Mouse (Mus musculus) limb, embryonic 14.5 days (tissue): ENCODE results near the gene E130114P18Rik. TPM values are rescaled to one million over a fixed set of nuclear protein-coding genes. Genes with fewer than 3 reads are reported as not detected.

Source experiments
- ATAC-seq: fragments of 200-750 bp; cut with Nextera tagmentation; 2 replicates; pipeline ENCODE4 v1.8.0; 2017; ENCODE audit warnings: low read depth, moderate number of reproducible peaks, moderate TSS enrichment; ENCODE audit not compliant: low FRiP score
- DNase-seq: peaks from one replicate; pipeline ENCODE4 v3.0.0-alpha.2; 2015; ENCODE audit warnings: low spot score
- H3K27ac ChIP-seq: fragments of 300-500 bp; sonication (generic); replicated peaks from 2 replicates; pipeline ENCODE4 v1.5.1; 2014; ENCODE audit warnings: low read depth, mild to moderate bottlenecking, low read length, moderate library complexity, mixed read lengths
- H3K27me3 ChIP-seq: fragments of 300-500 bp; sonication (generic); 2 replicates; pipeline ENCODE4 v1.6.1; 2014; ENCODE audit warnings: low read length, mixed read lengths; ENCODE audit not compliant: control insufficient read depth, insufficient read depth
- H3K36me3 ChIP-seq: fragments of 300-500 bp; sonication (generic); 2 replicates; pipeline ENCODE4 v1.6.1; 2014; ENCODE audit warnings: mild to moderate bottlenecking, low read length, moderate library complexity, mixed read lengths; ENCODE audit not compliant: control insufficient read depth, insufficient read depth
- H3K4me1 ChIP-seq: fragments of 300-500 bp; sonication (generic); 2 replicates; pipeline ENCODE4 v1.6.1; 2014; ENCODE audit warnings: antibody characterized with exemption, low read length, mixed read lengths; ENCODE audit not compliant: control insufficient read depth, insufficient read depth
- H3K4me2 ChIP-seq: fragments of 300-500 bp; sonication (generic); replicated peaks from 2 replicates; pipeline ENCODE4 v1.6.1; 2014; ENCODE audit warnings: low read depth, mild to moderate bottlenecking, low read length, moderate library complexity; ENCODE audit not compliant: severe bottlenecking
- H3K4me3 ChIP-seq: fragments of 300-500 bp; sonication (generic); replicated peaks from 2 replicates; pipeline ENCODE4 v1.5.1; 2014; ENCODE audit warnings: low read length
- H3K9ac ChIP-seq: fragments of 300-500 bp; sonication (generic); 2 replicates; pipeline ENCODE4 v1.6.1; 2014; ENCODE audit warnings: mild to moderate bottlenecking, low read depth, low read length, moderate library complexity; ENCODE audit not compliant: severe bottlenecking
- H3K9me3 ChIP-seq: fragments of 300-500 bp; sonication (generic); 2 replicates; pipeline ENCODE4 v1.6.1; 2016; ENCODE audit warnings: low read length; ENCODE audit not compliant: control insufficient read depth
- POLR2A ChIP-seq: fragments of 200-500 bp; IDR thresholded peaks from 2 replicates; pipeline ENCODE4 v1.8.0; 2012; ENCODE audit warnings: inconsistent platforms, mild to moderate bottlenecking, moderate library complexity, borderline replicate concordance; ENCODE audit not compliant: insufficient read depth, insufficient read length; ENCODE audit errors: extremely low read depth
- WGBS: fragments of 180-500 bp; shearing (Covaris S2); extraction: QIAGEN DNeasy Blood & Tissue Kit; methylation state at CpG from one replicate; pipeline ENCODE4 v1.1.7; 2014; 5-methylcytosine and 5-hydroxymethylcytosine counted together
- polyA plus RNA-seq, 2 experiments: library from polyadenylated mRNA; depleted of rRNA in 1 of 2; stranded (reverse) in 1 of 2; unstranded in 1 of 2; fragments of >200 nt; fragmentation: Nextera tagmentation in 1 of 2; extraction: Ambion mirVana in 1 of 2; gene quantifications; 2 replicates each; pipeline versions ENCODE4 v1.2.1 to v1.2.3; 2012 to 2014

E130114P18Rik gene
- polyA plus RNA-seq, 2 experiments, result 2.2 to 4.9 TPM

DNA sequence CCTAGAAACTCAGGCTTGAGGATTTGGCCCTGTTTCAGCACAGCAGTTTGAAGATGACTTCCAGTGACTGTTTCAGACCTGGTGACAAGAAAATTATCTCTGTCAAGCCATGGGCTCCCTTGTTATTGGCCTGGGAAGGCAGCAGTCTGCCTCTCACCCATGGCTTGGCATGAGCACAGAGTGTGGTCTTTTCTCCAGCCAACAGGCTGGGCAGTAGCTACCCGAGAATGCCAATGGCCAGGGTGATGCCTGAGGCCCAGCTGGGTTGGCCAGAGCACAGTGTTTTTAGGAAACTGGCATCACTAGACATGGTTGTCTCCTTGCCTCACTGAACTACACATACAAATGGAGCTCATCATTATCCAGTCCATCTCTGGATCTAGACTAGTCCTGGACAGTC is 157.5 kb downstream of the E130114P18Rik start:
- H3K27ac ChIP-seq, result no peak overlapping the region
- no peaks in the 10 kb centered on the region for H3K36me3 ChIP-seq
- no peaks in the 10 kb centered on the region for H3K9me3 ChIP-seq
- no peak for ATAC-seq
- TF ChIP-seq POLR2A, result no peak
- H3K27me3 ChIP-seq, result no peaks in the 10 kb centered on the region
- peaks cover 16% of the 10 kb centered on the region; the same call in 1 of the 2 replicates for H3K4me1 ChIP-seq
- no peak overlapping the region for H3K9ac ChIP-seq
- no peak overlapping the region for H3K4me2 ChIP-seq
- no peak overlapping the region for H3K4me3 ChIP-seq
- no peak for DNase-seq
- 88% methylated on average over 1 of the region's 1 CpGs for WGBS

DNA sequence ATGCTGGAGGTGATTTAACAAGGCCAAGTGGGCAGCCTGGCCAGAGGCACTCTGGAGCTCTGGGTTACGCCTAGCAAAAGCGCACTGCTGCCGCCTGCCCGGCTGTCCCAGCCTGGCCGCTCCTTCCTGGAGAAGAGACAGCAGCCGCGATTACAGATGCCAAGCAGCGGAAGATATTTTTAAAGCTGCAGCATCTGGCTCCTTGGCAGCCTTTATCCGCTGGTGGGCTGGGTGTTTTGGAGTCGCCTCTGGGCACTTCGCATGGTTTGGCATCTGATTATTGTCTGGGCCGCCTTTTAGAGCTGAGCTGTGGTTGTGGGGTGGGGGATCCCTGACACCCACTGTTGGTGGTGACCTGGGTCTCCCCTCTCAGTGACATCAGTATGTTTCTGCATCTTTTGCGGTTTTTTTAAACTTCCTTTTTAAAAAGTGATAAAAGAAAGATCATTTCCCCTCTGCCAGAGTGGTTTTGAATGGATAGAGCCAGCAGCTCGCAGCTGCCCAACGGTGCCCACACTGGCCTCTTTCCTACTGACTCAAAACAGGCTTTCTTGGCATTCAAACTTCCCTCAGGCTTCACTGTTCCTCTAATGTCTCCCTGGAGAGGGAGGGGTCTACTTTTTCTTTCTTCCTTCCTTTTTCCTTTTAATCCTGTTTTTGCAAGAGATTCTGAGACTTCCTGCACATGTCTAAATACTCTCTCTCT is 159.1 kb downstream of the E130114P18Rik start:
- Histone ChIP-seq H3K27ac (no peak overlapping the region), H3K36me3 (no peaks in the 10 kb centered on the region), H3K4me1 (peaks cover 10% of the 10 kb centered on the region; the same call in 1 of the 2 replicates), H3K4me2 (no peak overlapping the region), H3K27me3 (no peaks in the 10 kb centered on the region), H3K4me3 (no peak overlapping the region), H3K9ac (no peak overlapping the region), H3K9me3 (no peaks in the 10 kb centered on the region)
- ATAC-seq (no peak), DNase-seq (peak; percentile 36)
- TF ChIP-seq POLR2A, result no peak
- 32% methylated on average over 15 of the region's 15 CpGs for WGBS

- 91% methylated on average over 3 of the region's 3 CpGs for WGBS
- no peak for DNase-seq
- no peak for ATAC-seq
- H3K27ac ChIP-seq, result no peak overlapping the region
- no peaks in the 10 kb centered on the region for H3K9me3 ChIP-seq
- no peaks in the 10 kb centered on the region for H3K27me3 ChIP-seq
- no peaks in the 10 kb centered on the region for H3K36me3 ChIP-seq
- peaks cover 26% of the 10 kb centered on the region for H3K4me1 ChIP-seq
- H3K4me3 ChIP-seq, result no peak overlapping the region
- TF ChIP-seq POLR2A, result no peak
- H3K9ac ChIP-seq, result no peak overlapping the region
- H3K4me2 ChIP-seq, result no peak overlapping the region
These were observed 162.8 kb downstream of the E130114P18Rik start for GRCm38 (mm10) chr4:97615031-97615430.

- Histone ChIP-seq H3K36me3 (no peaks in the 10 kb centered on the region), H3K4me1 (peaks cover 20% of the 10 kb centered on the region), H3K4me3 (no peak overlapping the region), H3K9me3 (no peaks in the 10 kb centered on the region), H3K9ac (no peak overlapping the region), H3K4me2 (peak overlapping the region; percentile 31), H3K27ac (peak overlapping the region; percentile 79), H3K27me3 (no peaks in the 10 kb centered on the region)
- TF ChIP-seq POLR2A, result no peak
- 36% methylated on average over 11 of the region's 11 CpGs for WGBS
- ATAC-seq (peak; percentile 82), DNase-seq (peak; percentile 84)
These were observed 166.5 kb downstream of the E130114P18Rik start for GRCm38 (mm10) chr4:97611251-97611847.

DNA sequence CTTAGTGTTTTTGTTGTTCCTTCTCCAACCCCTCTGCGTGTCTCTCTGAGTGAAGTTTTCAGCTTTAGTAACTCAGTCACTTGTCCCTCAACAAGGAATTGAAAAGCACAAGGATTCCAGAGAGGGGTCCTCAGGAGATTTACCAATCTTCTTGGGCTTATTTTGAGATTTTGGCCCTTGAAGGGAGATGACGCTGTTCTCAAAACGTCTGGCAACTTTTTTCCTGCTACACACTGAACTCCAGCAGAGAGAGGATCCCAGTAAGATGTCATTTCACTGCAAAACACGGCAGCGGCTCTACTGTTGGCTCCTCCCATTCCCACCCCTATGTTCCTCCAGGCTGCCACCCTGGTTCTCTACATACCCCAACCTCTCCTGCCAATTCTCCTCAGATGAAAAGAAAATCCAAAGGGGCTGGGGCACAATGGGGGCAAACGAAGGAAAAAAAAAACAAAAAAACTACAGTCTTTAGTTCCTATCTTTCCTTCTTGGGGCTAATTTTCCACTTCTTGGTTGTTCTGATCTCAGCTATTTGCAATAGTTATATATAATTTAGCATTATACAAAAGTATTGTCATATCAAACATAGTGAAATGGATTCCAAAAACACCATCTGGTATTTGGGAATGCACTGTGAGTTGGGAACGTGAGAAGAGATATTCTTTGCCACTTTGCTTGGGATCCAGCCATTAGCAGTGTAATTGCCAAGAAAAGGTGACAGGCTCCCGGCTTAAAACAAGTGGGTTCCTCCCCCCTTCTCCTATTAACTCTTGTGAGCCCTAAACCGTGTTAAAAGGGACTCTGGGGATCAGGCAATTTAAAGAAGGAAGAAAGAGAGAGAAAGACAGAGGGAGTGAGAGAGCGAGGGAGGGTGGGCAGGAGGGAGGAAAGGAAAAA is 167.8 kb downstream of the E130114P18Rik start:
- Histone ChIP-seq H3K27me3 (no peaks in the 10 kb centered on the region), H3K4me2 (no peak overlapping the region), H3K27ac (no peak overlapping the region), H3K36me3 (no peaks in the 10 kb centered on the region), H3K9me3 (no peaks in the 10 kb centered on the region), H3K4me3 (no peak overlapping the region), H3K4me1 (peaks cover 20% of the 10 kb centered on the region), H3K9ac (no peak overlapping the region)
- DNase-seq, result no peak
- ATAC-seq, result no peak
- TF ChIP-seq POLR2A, result no peak
- WGBS, result 28% methylated on average over 10 of the region's 10 CpGs
